Mouse (Mus musculus) embryonic facial prominence, embryonic 13.5 days (tissue): ENCODE data around the gene Rab23. TPM values are rescaled to one million over a fixed set of nuclear protein-coding genes. Genes with fewer than 3 reads are reported as not detected.
A peak's percentile ranks its signal among the peaks of the same experiment; 100 is the strongest.

Experiments
- ATAC-seq: fragments of 200-750 bp; cut with Nextera tagmentation; 2 replicates; pipeline ENCODE4 v1.8.0; 2017; ENCODE audit warnings: low read depth; ENCODE audit not compliant: insufficient number of reproducible peaks, insufficient read depth, low FRiP score, low TSS enrichment
- H3K27ac ChIP-seq: fragments of 300-500 bp; sonication (generic); 2 replicates; pipeline ENCODE4 v1.5.1; 2015; ENCODE audit warnings: moderate library complexity, mild to moderate bottlenecking, inconsistent platforms
- H3K27me3 ChIP-seq: fragments of 300-500 bp; sonication (generic); 2 replicates; pipeline ENCODE4 v1.6.1; 2015; ENCODE audit warnings: mild to moderate bottlenecking, inconsistent platforms
- H3K36me3 ChIP-seq: fragments of 300-500 bp; sonication (generic); 2 replicates; pipeline ENCODE4 v1.6.1; 2015; ENCODE audit warnings: mild to moderate bottlenecking, inconsistent platforms
- H3K4me1 ChIP-seq: fragments of 300-500 bp; sonication (generic); 2 replicates; pipeline ENCODE4 v1.6.1; 2015; ENCODE audit warnings: inconsistent platforms
- H3K4me2 ChIP-seq: fragments of 300-500 bp; sonication (generic); 2 replicates; pipeline ENCODE4 v1.6.1; 2015; ENCODE audit warnings: moderate library complexity, mild to moderate bottlenecking, inconsistent platforms
- H3K4me3 ChIP-seq: fragments of 300-500 bp; sonication (generic); 2 replicates; pipeline ENCODE4 v1.5.1; 2015; ENCODE audit warnings: mild to moderate bottlenecking, inconsistent platforms
- H3K9ac ChIP-seq: fragments of 300-500 bp; sonication (generic); 2 replicates; pipeline ENCODE4 v1.6.1; 2015; ENCODE audit warnings: mild to moderate bottlenecking, inconsistent platforms
- H3K9me3 ChIP-seq: fragments of 300-500 bp; sonication (generic); 2 replicates; pipeline ENCODE4 v1.6.1; 2016; ENCODE audit warnings: inconsistent platforms
- WGBS: fragments of 180-500 bp; shearing (Covaris S2); methylation state at CpG from one replicate; pipeline ENCODE4 v1.1.7; 2015; ENCODE audit warnings: mixed read lengths; 5-methylcytosine and 5-hydroxymethylcytosine counted together
- polyA plus RNA-seq: library from polyadenylated mRNA; unstranded; fragments of >200 nt; fragmentation: Nextera tagmentation; extraction: Ambion mirVana; gene quantifications from 2 replicates; pipeline ENCODE4 v1.2.1, GENCODE M21; 2015

Gene Rab23
- polyA plus RNA-seq, 1 experiment from 2014 or later = 38.0 TPM

DNA sequence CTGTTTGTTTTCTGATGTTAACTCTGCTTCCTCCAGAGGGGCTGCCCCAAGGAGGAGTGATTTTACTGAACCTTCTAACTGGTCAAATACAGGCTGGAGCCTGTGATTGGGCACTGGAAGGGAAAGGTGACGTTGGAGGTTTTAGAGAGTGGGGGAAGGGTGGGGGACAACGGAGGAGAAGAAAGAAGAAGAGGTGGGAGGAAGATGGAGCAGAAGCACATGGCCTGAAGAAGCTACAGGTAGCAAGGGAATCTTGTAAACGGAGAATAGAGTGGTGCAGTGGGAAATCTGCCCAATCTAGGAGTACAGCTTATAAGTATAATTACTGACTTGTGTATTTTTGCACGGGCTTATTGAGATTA is 29.6 kb upstream of the Rab23 start:
- H3K4me3 ChIP-seq = no peak overlapping the region
- H3K27me3 ChIP-seq = no peaks in the 10 kb centered on the region
- H3K9me3 ChIP-seq = no peaks in the 10 kb centered on the region
- H3K4me1 ChIP-seq = 0 out of 2 replicates have a peak, but pooled peaks cover 4% of the 10 kb centered on the region
- no peak overlapping the region for H3K4me2 ChIP-seq
- H3K36me3 ChIP-seq = no peaks in the 10 kb centered on the region
- H3K27ac ChIP-seq = no peak overlapping the region
- WGBS = 40% methylated on average over 4 of the region's 4 CpGs
- ATAC-seq = no peak
- no peak overlapping the region for H3K9ac ChIP-seq

DNA sequence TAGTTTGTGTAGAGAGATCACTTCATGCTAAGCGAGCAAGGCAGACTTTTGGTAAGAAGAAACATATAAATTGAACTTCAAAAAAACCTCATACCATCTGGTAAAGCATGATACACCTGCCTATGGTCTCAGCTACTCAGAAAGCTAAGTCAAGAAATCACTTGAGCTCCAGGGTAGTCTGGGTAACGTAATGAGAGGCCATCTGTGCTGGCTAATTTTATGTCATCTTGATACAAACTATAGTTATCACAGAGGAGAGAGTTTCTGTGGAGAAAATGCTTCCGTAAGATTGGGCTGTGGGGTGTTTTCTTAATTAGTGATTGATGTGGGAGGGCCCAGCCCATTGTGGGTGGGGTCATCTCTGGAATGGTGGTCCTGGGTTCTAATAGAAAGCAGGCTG is 25.8 kb upstream of the Rab23 start:
- 76% methylated on average over 3 of the region's 3 CpGs for WGBS

DNA sequence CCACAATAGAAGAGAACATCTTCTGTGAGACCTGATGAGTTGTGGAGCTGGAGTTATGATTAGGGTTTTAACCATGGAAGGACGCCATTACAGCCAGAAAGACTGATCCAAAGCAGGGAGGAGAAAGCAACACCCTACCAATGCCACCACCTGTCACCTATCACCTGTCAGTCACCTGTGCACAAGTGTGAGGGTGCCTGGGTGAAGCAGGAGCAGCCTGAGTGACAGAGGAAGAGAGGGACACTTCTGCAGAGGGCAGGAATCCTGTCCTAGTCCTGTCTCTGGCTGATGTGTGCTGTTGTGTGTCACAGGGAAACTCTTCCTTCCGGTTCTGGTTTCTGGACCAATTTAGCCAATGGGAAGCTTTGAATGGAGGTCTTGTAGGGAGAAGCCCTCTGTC is 23.7 kb upstream of the Rab23 start:
- no peak overlapping the region for H3K4me3 ChIP-seq
- H3K4me1 ChIP-seq = no peaks in the 10 kb centered on the region
- no peak overlapping the region for H3K4me2 ChIP-seq
- 74% methylated on average over 2 of the region's 2 CpGs for WGBS
- H3K27ac ChIP-seq = no peak overlapping the region
- no peak overlapping the region for H3K9ac ChIP-seq
- H3K9me3 ChIP-seq = no peaks in the 10 kb centered on the region
- no peak for ATAC-seq
- no peaks in the 10 kb centered on the region for H3K27me3 ChIP-seq
- H3K36me3 ChIP-seq = no peaks in the 10 kb centered on the region

More for the DNA sequence above, 25.8 kb upstream of the Rab23 start:
- no peaks in the 10 kb centered on the region for H3K9me3 ChIP-seq
- no peak overlapping the region for H3K4me2 ChIP-seq
- 0 out of 2 replicates have a peak, but pooled peaks cover 1% of the 10 kb centered on the region for H3K4me1 ChIP-seq
- no peaks in the 10 kb centered on the region for H3K27me3 ChIP-seq
- H3K9ac ChIP-seq = no peak overlapping the region
- ATAC-seq = no peak
- no peaks in the 10 kb centered on the region for H3K36me3 ChIP-seq
- no peak overlapping the region for H3K27ac ChIP-seq
- H3K4me3 ChIP-seq = no peak overlapping the region

DNA sequence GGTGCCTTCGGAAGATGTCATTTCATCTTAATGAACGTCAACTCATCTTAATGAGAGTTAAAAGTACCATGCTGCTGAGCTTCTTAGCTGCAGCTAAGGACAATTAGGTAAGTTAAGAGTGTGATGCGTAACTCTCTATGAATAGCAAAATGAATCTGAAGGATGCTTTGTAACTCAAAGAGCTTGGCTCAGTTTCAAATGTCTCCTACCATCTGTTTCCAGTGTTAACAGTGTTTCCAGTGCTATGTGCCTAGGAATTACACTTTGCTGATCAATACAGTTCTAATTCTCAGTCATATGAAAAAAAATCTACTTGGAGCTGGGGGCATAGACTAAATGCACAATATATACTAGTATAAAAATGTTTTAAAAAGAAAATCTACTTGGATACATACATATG is 18.4 kb upstream of the Rab23 start:
- no peak for ATAC-seq
- no peak overlapping the region for H3K27ac ChIP-seq
- no peak overlapping the region for H3K4me2 ChIP-seq

DNA sequence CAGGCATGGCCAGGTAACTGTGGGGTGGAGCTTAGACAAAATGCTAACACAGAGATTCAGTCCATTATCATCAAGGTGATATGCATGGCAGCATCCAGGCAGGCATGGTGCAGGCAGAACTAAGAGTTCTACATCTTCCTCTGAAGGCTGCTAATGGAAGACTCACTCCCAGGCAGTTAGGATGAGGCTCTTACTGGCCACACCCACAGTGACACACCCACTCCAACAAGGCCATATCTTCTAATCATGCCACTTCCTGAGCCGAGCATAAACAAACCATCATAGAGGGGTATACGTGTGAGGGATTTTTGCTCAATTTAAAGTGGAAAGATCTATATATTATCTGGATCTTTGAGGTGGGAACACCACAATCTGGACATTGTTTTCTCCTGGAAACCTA is 10.1 kb upstream of the Rab23 start:
- no peak for ATAC-seq
- no peak overlapping the region for H3K4me2 ChIP-seq
- H3K9me3 ChIP-seq = no peaks in the 10 kb centered on the region
- no peak overlapping the region for H3K27ac ChIP-seq
- H3K9ac ChIP-seq = no peak overlapping the region
- no peaks in the 10 kb centered on the region for H3K36me3 ChIP-seq
- no peak overlapping the region for H3K4me3 ChIP-seq
- no peaks in the 10 kb centered on the region for H3K4me1 ChIP-seq
- WGBS = 76% methylated on average over 2 of the region's 2 CpGs
- no peaks in the 10 kb centered on the region for H3K27me3 ChIP-seq

More for the DNA sequence above, 18.4 kb upstream of the Rab23 start:
- Histone ChIP-seq H3K4me3 (no peak overlapping the region), H3K9ac (no peak overlapping the region), H3K27me3 (no peaks in the 10 kb centered on the region), H3K4me1 (no peaks in the 10 kb centered on the region), H3K9me3 (no peaks in the 10 kb centered on the region), H3K36me3 (no peaks in the 10 kb centered on the region)
- 73% methylated on average over 3 of the region's 3 CpGs for WGBS

DNA sequence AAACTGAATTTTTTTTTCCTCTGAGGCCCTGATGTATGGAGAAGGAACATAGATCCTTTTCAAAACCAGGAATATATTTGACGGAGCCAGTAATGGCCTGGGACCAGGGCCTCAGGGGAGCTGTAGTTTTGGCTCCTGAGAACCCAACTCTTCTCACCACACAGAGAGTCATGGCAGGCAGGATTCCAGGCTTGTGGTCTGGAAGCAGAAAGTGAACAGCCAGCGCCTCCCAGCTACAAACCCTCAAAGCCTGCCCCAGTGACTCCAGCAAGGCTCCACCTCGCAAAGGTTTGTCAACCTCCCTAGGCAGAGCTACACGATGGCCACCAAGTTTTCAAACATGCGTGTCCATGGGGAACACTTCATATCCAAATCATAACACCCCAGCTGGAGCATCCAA is 7.7 kb upstream of the Rab23 start:
- no peak overlapping the region for H3K4me2 ChIP-seq
- no peaks in the 10 kb centered on the region for H3K27me3 ChIP-seq
- H3K27ac ChIP-seq = no peak overlapping the region
- ATAC-seq = no peak
- 85% methylated on average over 5 of the region's 5 CpGs for WGBS
- no peaks in the 10 kb centered on the region for H3K9me3 ChIP-seq
- no peak overlapping the region for H3K4me3 ChIP-seq
- H3K9ac ChIP-seq = no peak overlapping the region
- H3K4me1 ChIP-seq = no peaks in the 10 kb centered on the region
- H3K36me3 ChIP-seq = no peaks in the 10 kb centered on the region

DNA sequence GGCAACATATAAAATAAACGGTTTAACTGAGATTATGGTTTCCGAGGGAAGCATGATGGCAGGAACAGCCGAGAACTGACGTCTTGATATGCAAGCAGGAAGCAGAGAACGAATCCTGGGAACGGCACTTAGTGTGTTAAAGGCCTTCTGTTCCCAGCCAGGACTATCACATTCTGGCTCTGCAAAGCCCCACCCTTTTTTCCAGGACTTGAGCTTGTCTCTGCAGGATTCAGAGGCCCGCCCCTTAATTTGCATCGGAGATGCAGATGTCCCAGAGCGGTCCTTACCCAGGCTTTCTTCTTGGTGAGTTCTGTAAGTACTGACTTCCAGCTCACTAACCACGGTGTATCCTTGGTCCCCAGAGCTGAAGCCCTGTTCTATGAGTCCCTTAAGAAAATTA is 4.9 kb upstream of the Rab23 start:
- no peak overlapping the region for H3K27ac ChIP-seq
- no peak for ATAC-seq
- H3K9me3 ChIP-seq = no peaks in the 10 kb centered on the region
- WGBS = 5% methylated on average over 10 of the region's 10 CpGs
- H3K4me3 ChIP-seq = no peak overlapping the region
- H3K4me2 ChIP-seq = peak overlapping the region; percentile 44
- H3K9ac ChIP-seq = no peak overlapping the region
- H3K4me1 ChIP-seq = no peaks in the 10 kb centered on the region
- H3K27me3 ChIP-seq = no peaks in the 10 kb centered on the region
- no peaks in the 10 kb centered on the region for H3K36me3 ChIP-seq

DNA sequence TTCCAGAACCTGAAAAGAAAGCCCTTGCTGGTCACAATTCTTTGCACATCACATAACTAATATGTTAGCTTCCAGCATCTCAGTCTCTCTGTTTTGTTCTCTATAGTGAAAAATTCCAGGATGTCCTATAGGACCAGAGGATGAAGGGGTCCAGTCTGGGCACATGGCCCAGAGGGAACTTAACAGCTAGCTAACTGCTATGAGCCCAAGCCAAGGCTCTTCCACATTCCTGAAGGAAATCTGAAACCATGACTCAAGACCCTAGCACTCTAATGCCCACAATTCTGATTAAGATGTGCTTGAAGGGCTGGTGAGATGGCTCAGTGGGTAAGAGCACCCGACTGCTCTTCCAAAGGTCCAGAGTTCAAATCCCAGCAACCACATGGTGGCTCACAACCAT is 2.1 kb upstream of the Rab23 start:
- Histone ChIP-seq H3K4me3 (no peak overlapping the region), H3K9me3 (no peaks in the 10 kb centered on the region), H3K27ac (no peak overlapping the region), H3K4me2 (no peak overlapping the region), H3K27me3 (no peaks in the 10 kb centered on the region), H3K36me3 (peaks cover 10% of the 10 kb centered on the region), H3K4me1 (peaks cover 4% of the 10 kb centered on the region), H3K9ac (no peak overlapping the region)
- WGBS = 79% methylated on average over 1 of the region's 1 CpGs
- no peak for ATAC-seq

DNA sequence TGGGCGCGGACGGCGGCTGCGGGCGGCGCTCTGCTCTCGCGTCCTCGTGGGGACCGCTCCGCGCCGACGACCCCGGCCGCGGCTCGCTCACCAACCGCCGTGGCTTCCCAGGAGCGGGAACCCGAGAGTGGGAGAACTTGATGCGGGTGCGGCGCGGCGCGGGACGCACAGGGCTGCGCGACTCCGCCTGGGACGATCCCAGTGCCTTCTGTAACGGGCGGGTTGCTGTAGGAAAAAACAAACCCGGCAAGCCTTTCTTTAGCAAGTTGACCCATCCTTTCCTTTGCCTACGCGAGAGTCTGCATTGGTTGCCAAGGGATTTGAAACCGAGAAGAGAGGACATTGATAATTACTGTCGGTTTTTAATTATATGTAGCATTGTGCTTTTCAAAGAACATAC is 544 bp downstream of the Rab23 start:
- peak; percentile 43; the same call in 1 of the 2 replicates for ATAC-seq
- no peaks in the 10 kb centered on the region for H3K27me3 ChIP-seq
- H3K27ac ChIP-seq = peak overlapping the region; percentile 97
- H3K4me2 ChIP-seq = peak overlapping the region; percentile 66
- H3K4me3 ChIP-seq = peak overlapping the region; percentile 81
- peaks cover 4% of the 10 kb centered on the region for H3K4me1 ChIP-seq
- WGBS = 0% methylated on average over 41 of the region's 41 CpGs
- peak overlapping the region; percentile 95 for H3K9ac ChIP-seq
- H3K9me3 ChIP-seq = no peaks in the 10 kb centered on the region
- H3K36me3 ChIP-seq = peaks cover 34% of the 10 kb centered on the region

DNA sequence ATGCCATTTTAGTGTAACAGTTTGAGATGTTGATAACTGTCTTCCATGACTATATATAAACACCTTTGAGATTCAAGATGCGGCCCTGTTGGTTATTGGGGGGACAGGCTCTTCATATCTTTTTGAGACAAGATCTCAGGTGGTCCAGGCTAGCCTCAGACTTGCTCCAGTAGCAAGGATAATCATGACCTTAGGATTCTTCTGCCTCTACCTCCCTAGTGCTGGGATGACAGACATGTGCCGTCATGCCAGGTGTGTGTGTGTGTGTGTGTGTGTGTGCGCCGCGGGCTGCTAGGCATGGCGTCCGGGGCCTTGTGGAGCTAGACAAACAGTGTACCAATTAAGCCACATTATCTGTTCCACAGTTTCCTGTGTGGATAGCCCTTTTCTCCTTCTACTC is 1.3 kb downstream of the Rab23 start:
- peak overlapping the region; percentile 66 for H3K4me2 ChIP-seq
- ATAC-seq = no peak
- H3K9ac ChIP-seq = peak overlapping the region; percentile 47; the same call in 1 of the 2 replicates
- peaks cover 42% of the 10 kb centered on the region for H3K36me3 ChIP-seq
- H3K27me3 ChIP-seq = no peaks in the 10 kb centered on the region
- H3K4me3 ChIP-seq = peak overlapping the region; percentile 81
- H3K9me3 ChIP-seq = no peaks in the 10 kb centered on the region
- no peak overlapping the region for H3K27ac ChIP-seq
- peaks cover 4% of the 10 kb centered on the region for H3K4me1 ChIP-seq
- 78% methylated on average over 7 of the region's 7 CpGs for WGBS

DNA sequence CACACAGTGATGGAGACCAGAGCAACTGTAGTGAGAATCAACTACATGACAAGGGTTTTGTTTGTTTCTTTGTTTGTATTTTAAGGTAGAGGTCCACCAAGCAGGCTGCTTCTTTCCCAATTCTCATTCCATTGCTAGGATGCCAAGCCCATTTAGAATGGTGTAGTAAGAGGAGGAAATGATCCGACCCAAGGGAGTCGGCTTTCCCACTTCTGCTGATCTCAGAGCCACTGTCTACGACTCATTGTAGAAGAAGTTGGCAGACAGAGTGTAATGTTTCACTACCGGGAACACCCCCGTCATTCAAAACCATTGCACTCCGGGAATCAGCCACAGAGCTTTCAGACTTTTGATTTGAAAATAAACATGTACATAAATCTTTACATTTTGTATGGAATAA is 4.8 kb downstream of the Rab23 start:
- no peaks in the 10 kb centered on the region for H3K27me3 ChIP-seq
- no peak overlapping the region for H3K9ac ChIP-seq
- H3K36me3 ChIP-seq = peaks cover 67% of the 10 kb centered on the region
- no peak for ATAC-seq
- WGBS = 66% methylated on average over 6 of the region's 6 CpGs
- H3K4me3 ChIP-seq = no peak overlapping the region
- H3K9me3 ChIP-seq = no peaks in the 10 kb centered on the region
- H3K27ac ChIP-seq = no peak overlapping the region
- no peak overlapping the region for H3K4me2 ChIP-seq
- peaks cover 4% of the 10 kb centered on the region for H3K4me1 ChIP-seq

DNA sequence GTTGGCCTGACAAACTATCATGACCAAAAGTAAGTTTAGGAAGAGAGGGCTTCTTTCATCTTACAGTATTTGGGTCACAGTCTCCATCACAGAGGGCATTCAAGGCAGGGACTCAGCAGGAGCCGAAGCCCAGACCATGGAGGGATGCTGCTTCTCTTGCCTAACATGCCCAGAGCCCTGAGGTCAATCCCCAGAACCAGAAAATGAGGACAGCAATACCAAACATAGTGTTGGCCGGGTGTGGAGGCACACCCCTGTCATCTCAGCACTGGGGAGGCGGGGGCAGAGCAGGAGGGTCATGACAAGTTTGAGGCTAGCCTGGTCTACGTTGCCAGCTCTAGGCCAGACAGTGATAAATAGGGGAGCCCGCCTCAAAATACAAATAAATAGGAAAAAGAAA is 5.4 kb downstream of the Rab23 start:
- no peak overlapping the region for H3K9ac ChIP-seq

DNA sequence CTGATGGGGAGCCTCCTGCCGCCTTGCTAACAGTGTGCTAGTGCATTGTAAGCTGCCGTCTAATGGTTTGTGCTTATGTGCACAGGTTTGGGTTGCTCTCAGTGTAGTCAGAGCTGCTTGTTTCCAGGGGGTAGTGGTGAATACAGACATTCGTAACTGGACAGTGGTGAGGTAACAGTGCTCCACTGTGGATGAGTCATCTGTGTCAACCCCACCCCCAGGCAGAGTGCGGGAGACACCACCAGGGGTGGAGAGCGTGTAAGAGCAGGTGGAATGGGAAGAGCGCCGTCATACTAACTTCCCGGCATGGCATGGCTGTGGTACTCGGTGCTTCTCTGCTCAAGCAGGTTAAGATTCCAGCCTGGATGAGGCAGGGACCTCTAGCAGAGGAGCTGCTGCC is 13.4 kb downstream of the Rab23 start:
- no peaks in the 10 kb centered on the region for H3K27me3 ChIP-seq
- H3K4me2 ChIP-seq = no peak overlapping the region
- no peaks in the 10 kb centered on the region for H3K4me1 ChIP-seq
- H3K9me3 ChIP-seq = no peaks in the 10 kb centered on the region
- 85% methylated on average over 9 of the region's 9 CpGs for WGBS
- H3K9ac ChIP-seq = no peak overlapping the region
- no peak for ATAC-seq
- H3K36me3 ChIP-seq = peaks cover 84% of the 10 kb centered on the region
- no peak overlapping the region for H3K27ac ChIP-seq
- H3K4me3 ChIP-seq = no peak overlapping the region

More for the DNA sequence above, 5.4 kb downstream of the Rab23 start:
- peaks cover 73% of the 10 kb centered on the region for H3K36me3 ChIP-seq
- no peaks in the 10 kb centered on the region for H3K9me3 ChIP-seq
- H3K4me2 ChIP-seq = no peak overlapping the region
- 90% methylated on average over 5 of the region's 5 CpGs for WGBS
- H3K4me3 ChIP-seq = no peak overlapping the region
- peaks cover 4% of the 10 kb centered on the region for H3K4me1 ChIP-seq
- no peaks in the 10 kb centered on the region for H3K27me3 ChIP-seq
- no peak for ATAC-seq
- H3K27ac ChIP-seq = no peak overlapping the region
